Mouse (Mus musculus) embryonic facial prominence, embryonic 14.5 days (tissue): ENCODE results near the gene Ccdc172. TPM values are rescaled to one million over a fixed set of nuclear protein-coding genes. Genes with fewer than 3 reads are reported as not detected.

ENCODE experiments used
- ATAC-seq: fragments of 200-750 bp; cut with Nextera tagmentation; 2 replicates; pipeline ENCODE4 v1.8.0; 2017; ENCODE audit warnings: low read depth, moderate number of reproducible peaks, moderate TSS enrichment
- DNase-seq: peaks from one replicate; pipeline ENCODE4 v3.0.0-alpha.2; 2015; ENCODE audit warnings: low spot score
- H3K27ac ChIP-seq: fragments of 300-500 bp; sonication (generic); replicated peaks from 2 replicates; pipeline ENCODE4 v1.5.1; 2014; ENCODE audit warnings: low read depth, mild to moderate bottlenecking, low read length, moderate library complexity
- H3K27me3 ChIP-seq: fragments of 300-500 bp; sonication (generic); replicated peaks from 2 replicates; pipeline ENCODE4 v1.6.1; 2014; ENCODE audit warnings: low read length; ENCODE audit not compliant: control insufficient read depth, insufficient read depth
- H3K36me3 ChIP-seq: fragments of 300-500 bp; sonication (generic); 2 replicates; pipeline ENCODE4 v1.6.1; 2014; ENCODE audit warnings: low read length, mixed read lengths; ENCODE audit not compliant: control insufficient read depth, insufficient read depth
- H3K4me1 ChIP-seq: fragments of 300-500 bp; sonication (generic); 2 replicates; pipeline ENCODE4 v1.6.1; 2014; ENCODE audit warnings: antibody characterized with exemption, low read length; ENCODE audit not compliant: control insufficient read depth, insufficient read depth
- H3K4me2 ChIP-seq: fragments of 300-500 bp; sonication (generic); 2 replicates; pipeline ENCODE4 v1.6.1; 2014; ENCODE audit warnings: low read depth, mild to moderate bottlenecking, low read length, moderate library complexity, mixed read lengths
- H3K4me3 ChIP-seq: fragments of 300-500 bp; sonication (generic); 2 replicates; pipeline ENCODE4 v1.5.1; 2014; ENCODE audit warnings: low read depth, mild to moderate bottlenecking, low read length
- H3K9ac ChIP-seq: fragments of 300-500 bp; sonication (generic); 2 replicates; pipeline ENCODE4 v1.6.1; 2014; ENCODE audit warnings: low read depth, mild to moderate bottlenecking, low read length, moderate library complexity, mixed read lengths
- H3K9me3 ChIP-seq: fragments of 300-500 bp; sonication (generic); 2 replicates; pipeline ENCODE4 v1.6.1; 2016; ENCODE audit warnings: low read length; ENCODE audit not compliant: control insufficient read depth
- WGBS: fragments of 180-500 bp; shearing (Covaris S2); extraction: QIAGEN DNeasy Blood & Tissue Kit; methylation state at CpG from one replicate; pipeline ENCODE4 v1.1.7; 2014; 5-methylcytosine and 5-hydroxymethylcytosine counted together
- polyA plus RNA-seq: library from polyadenylated mRNA; unstranded; fragments of >200 nt; fragmentation: Nextera tagmentation; extraction: Ambion mirVana; gene quantifications from 2 replicates; pipeline ENCODE4 v1.2.1, GENCODE M21; 2014

Gene Ccdc172
- polyA plus RNA-seq, 1 experiment from 2014 or later: not detected

GRCm38 (mm10) chr19:58582018-58582417, 70.2 kb downstream of the Ccdc172 start:
- 70% methylated on average over 7 of the region's 7 CpGs for WGBS
- Histone ChIP-seq H3K9ac (no peak overlapping the region), H3K4me3 (no peak overlapping the region), H3K9me3 (no peaks in the 10 kb centered on the region), H3K27me3 (no peaks in the 10 kb centered on the region), H3K27ac (no peak overlapping the region), H3K36me3 (no peaks in the 10 kb centered on the region), H3K4me1 (no peaks in the 10 kb centered on the region), H3K4me2 (no peak overlapping the region)
- DNase-seq (no peak), ATAC-seq (no peak)

GRCm38 (mm10) chr19:58582956-58583355, 71.2 kb downstream of the Ccdc172 start:
- no peaks in the 10 kb centered on the region for H3K36me3 ChIP-seq
- H3K4me2 ChIP-seq: no peak overlapping the region
- no peak overlapping the region for H3K9ac ChIP-seq
- H3K9me3 ChIP-seq: no peaks in the 10 kb centered on the region
- no peak overlapping the region for H3K27ac ChIP-seq
- DNase-seq (no peak), ATAC-seq (no peak)
- no peaks in the 10 kb centered on the region for H3K4me1 ChIP-seq
- WGBS: 82% methylated on average over 5 of the region's 5 CpGs
- no peaks in the 10 kb centered on the region for H3K27me3 ChIP-seq
- no peak overlapping the region for H3K4me3 ChIP-seq

- ATAC-seq (no peak), DNase-seq (no peak)
- Histone ChIP-seq H3K36me3 (no peaks in the 10 kb centered on the region), H3K9me3 (no peaks in the 10 kb centered on the region), H3K4me3 (no peak overlapping the region), H3K27me3 (no peaks in the 10 kb centered on the region), H3K4me2 (no peak overlapping the region), H3K4me1 (no peaks in the 10 kb centered on the region), H3K9ac (no peak overlapping the region), H3K27ac (no peak overlapping the region)
- 58% methylated on average over 2 of the region's 2 CpGs for WGBS
Measured at GRCm38 (mm10) chr19:58586046-58586445, 74.3 kb downstream of the Ccdc172 start.

DNA sequence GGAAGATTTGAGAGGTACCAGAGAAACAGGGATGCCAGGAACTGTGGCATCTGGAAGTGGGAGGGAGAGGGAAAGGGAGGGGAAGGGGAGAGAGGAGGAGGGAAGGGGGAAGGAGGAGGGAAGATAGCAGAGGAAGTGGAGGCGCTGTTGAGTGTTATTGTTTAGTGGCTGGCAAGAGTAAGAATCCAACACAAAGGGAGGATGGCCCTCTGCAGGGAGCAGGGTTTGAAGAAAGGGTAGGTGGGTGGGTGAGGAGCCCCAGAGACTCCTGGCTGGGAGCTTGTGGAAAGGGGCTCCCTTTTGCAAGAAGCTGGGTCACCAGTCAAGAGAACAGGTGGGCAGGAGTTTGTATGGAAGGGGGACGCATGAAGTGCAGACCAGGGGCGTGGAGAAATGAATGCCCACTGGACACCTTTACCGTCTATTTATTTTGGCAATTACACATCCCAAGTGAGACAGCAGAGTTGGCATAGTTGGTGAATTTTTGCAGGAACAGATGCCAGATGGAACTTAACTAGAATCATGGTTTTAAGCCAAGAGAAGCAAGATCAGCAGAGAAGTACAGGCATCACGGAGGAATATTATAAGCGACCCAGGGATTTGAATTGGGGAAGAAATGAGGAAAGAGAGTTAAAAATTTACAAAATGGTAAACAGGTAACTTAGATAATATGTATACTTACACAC, 78.6 kb downstream of the Ccdc172 start:
- Histone ChIP-seq H3K9ac (no peak overlapping the region), H3K4me2 (no peak overlapping the region), H3K4me3 (no peak overlapping the region), H3K27me3 (no peaks in the 10 kb centered on the region), H3K9me3 (peaks cover 9% of the 10 kb centered on the region), H3K4me1 (no peaks in the 10 kb centered on the region), H3K27ac (no peak overlapping the region), H3K36me3 (no peaks in the 10 kb centered on the region)
- 55% methylated on average over 6 of the region's 6 CpGs for WGBS
- DNase-seq: no peak
- no peak for ATAC-seq

DNA sequence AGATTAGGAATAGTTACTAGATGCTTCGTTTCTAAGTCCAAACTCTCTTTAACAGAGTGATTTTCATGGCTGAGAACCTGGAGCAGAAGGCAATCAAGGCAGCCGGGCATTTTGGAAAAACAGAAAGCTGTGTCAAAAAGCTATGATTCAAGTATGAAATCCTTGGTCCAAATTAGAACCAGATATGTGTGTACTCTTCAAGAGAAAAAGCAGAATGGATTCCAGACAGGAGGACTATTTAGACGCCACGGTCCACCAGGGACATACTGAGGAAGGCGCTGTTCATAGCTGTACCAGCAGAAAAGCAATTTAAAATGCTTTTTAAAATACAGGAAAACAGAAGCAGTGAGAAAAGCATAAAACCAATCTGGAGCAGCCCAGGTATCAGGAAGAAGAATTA, 88.6 kb downstream of the Ccdc172 start:
- Histone ChIP-seq H3K27ac (peak overlapping the region; percentile 52; the same call in 1 of the 2 replicates), H3K36me3 (no peaks in the 10 kb centered on the region), H3K4me1 (peaks cover 4% of the 10 kb centered on the region), H3K9ac (no peak overlapping the region), H3K9me3 (peaks cover 9% of the 10 kb centered on the region), H3K27me3 (no peaks in the 10 kb centered on the region), H3K4me2 (no peak overlapping the region), H3K4me3 (no peak overlapping the region)
- ATAC-seq (no peak), DNase-seq (peak; percentile 59)
- 38% methylated on average over 5 of the region's 5 CpGs for WGBS

Other genes with a start within 250 kb of the Ccdc172 start
- 22.5 and 25.0 TPM in 2 replicates for gene Gfra1, start 56.1 kb upstream of the Ccdc172 start, polyA plus RNA-seq
- gene Pnlip, start 140.5 kb downstream of the Ccdc172 start, polyA plus RNA-seq: not detected in 2 replicates
- gene Pnliprp1, start 216.9 kb downstream of the Ccdc172 start, polyA plus RNA-seq: not detected in 2 replicates
- gene Pnliprp2, start 247.7 kb downstream of the Ccdc172 start, polyA plus RNA-seq: not detected in 2 replicates